Mouse (Mus musculus) testis, postnatal 14 days (tissue): ENCODE results near the gene Tnnt3.

Experiments used
- DNase-seq: peaks from one replicate; pipeline ENCODE4 v3.0.0; 2021; ENCODE audit warnings: low spot score

Tnnt3 gene

GRCm38 (mm10) chr7:142476795-142477452 is 21.7 kb upstream of the Tnnt3 start:
- DNase-seq = no peak

- DNase-seq = no peak
Observed at GRCm38 (mm10) chr7:142478001-142478400, 20.6 kb upstream of the Tnnt3 start.

- DNase-seq = no peak
Observed at GRCm38 (mm10) chr7:142478574-142478973, 20.1 kb upstream of the Tnnt3 start.

GRCm38 (mm10) chr7:142479307-142479706 is 19.3 kb upstream of the Tnnt3 start:
- DNase-seq = no peak

- DNase-seq = no peak
Observed at GRCm38 (mm10) chr7:142479886-142480285, 18.8 kb upstream of the Tnnt3 start.

GRCm38 (mm10) chr7:142480661-142481060 is 18.0 kb upstream of the Tnnt3 start:
- no peak for DNase-seq

GRCm38 (mm10) chr7:142481186-142481567 is 17.5 kb upstream of the Tnnt3 start:
- no peak for DNase-seq

GRCm38 (mm10) chr7:142481568-142482255 is 16.9 kb upstream of the Tnnt3 start:
- no peak for DNase-seq

- no peak for DNase-seq
Observed at GRCm38 (mm10) chr7:142482256-142482609, 16.4 kb upstream of the Tnnt3 start.

- DNase-seq = no peak
Observed at GRCm38 (mm10) chr7:142483136-142483535, 15.5 kb upstream of the Tnnt3 start.

GRCm38 (mm10) chr7:142484780-142485179 is 13.9 kb upstream of the Tnnt3 start:
- peak; percentile 9 for DNase-seq

GRCm38 (mm10) chr7:142486751-142487162 is 11.9 kb upstream of the Tnnt3 start:
- DNase-seq = no peak

GRCm38 (mm10) chr7:142487341-142487859 is 11.2 kb upstream of the Tnnt3 start:
- DNase-seq = no peak

GRCm38 (mm10) chr7:142488053-142488452 is 10.6 kb upstream of the Tnnt3 start:
- DNase-seq = no peak

GRCm38 (mm10) chr7:142493535-142493934 is 5.1 kb upstream of the Tnnt3 start:
- DNase-seq = no peak

GRCm38 (mm10) chr7:142496158-142496557 is 2.5 kb upstream of the Tnnt3 start:
- DNase-seq = no peak

GRCm38 (mm10) chr7:142496800-142497199 is 1.8 kb upstream of the Tnnt3 start:
- no peak for DNase-seq

GRCm38 (mm10) chr7:142497775-142498174 is 861 bp upstream of the Tnnt3 start:
- no peak for DNase-seq

GRCm38 (mm10) chr7:142499010-142499721 is 530 bp downstream of the Tnnt3 start:
- no peak for DNase-seq

GRCm38 (mm10) chr7:142500032-142500431 is 1.4 kb downstream of the Tnnt3 start:
- no peak for DNase-seq

GRCm38 (mm10) chr7:142503206-142503605 is 4.6 kb downstream of the Tnnt3 start:
- DNase-seq = no peak

- DNase-seq = no peak
Observed at GRCm38 (mm10) chr7:142505942-142506341, 7.3 kb downstream of the Tnnt3 start.

GRCm38 (mm10) chr7:142506501-142506900 is 7.9 kb downstream of the Tnnt3 start:
- DNase-seq = no peak
